Mouse (Mus musculus): ENCODE measurements around the gene 4931409K22Rik. TPM values are rescaled to one million over a fixed set of nuclear protein-coding genes. Genes with fewer than 3 reads are reported as not detected.

4931409K22Rik gene
- total RNA-seq, 2 experiments from 2014 or later, result not detected

DNA sequence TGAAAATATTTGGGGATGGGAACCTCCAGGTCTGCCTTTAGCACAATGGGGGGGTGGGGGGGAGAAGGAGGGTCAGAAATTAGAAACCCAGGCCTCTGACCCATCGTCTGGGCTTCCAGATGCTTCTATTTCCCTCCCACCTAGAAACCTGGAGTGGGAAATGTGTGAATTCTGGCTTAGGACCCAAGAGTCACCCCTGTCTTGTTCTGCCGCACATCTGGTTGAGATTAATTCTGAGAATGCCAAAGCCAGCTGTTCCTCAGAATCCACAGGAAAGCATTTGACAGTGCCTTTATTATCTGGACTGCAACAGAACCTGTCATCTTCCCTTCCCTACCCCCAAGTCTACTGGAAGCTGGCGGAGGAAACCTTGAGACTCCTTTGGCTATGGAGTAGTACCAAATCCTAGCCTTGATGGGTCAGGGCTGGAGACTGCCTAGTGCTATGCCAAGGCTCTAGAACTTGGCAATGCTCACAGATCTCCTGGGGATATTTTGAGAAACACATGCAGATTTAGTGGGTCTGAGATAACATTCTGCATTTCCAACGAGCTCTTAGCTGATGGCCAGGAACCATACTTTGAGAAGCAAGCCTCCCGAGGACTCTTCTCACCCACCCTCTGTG, 2.9 kb downstream of the 4931409K22Rik start:
- intact Hi-C loops (cut with DNase I), result no loop called here
- DNase-seq (ENCODE audit: extremely low spot score in 1 of 2, low spot score in 2 of 2), result no peak

DNA sequence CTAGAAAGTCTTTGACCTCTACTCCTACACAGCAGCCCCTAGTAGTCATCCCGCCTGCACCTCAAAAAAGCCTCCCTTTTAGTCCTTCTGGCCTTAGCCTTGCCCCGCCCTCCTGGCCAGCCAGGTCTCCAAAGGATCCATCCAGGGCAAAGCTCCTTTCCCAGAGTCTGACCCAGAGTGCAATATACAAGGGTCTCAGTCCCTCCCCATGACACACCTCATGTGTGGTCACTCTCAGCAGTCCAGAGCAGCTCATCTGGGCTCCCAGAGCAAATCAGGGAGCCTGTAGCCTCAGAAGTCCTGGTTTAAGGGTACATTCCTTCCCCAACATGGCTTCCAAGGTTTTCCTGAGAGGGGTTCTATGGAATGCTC, 5.3 kb downstream of the 4931409K22Rik start:
- no peak for DNase-seq (ENCODE audit: extremely low spot score in 1 of 2, low spot score in 2 of 2)
- intact Hi-C loops (cut with DNase I), result no loop called here

DNA sequence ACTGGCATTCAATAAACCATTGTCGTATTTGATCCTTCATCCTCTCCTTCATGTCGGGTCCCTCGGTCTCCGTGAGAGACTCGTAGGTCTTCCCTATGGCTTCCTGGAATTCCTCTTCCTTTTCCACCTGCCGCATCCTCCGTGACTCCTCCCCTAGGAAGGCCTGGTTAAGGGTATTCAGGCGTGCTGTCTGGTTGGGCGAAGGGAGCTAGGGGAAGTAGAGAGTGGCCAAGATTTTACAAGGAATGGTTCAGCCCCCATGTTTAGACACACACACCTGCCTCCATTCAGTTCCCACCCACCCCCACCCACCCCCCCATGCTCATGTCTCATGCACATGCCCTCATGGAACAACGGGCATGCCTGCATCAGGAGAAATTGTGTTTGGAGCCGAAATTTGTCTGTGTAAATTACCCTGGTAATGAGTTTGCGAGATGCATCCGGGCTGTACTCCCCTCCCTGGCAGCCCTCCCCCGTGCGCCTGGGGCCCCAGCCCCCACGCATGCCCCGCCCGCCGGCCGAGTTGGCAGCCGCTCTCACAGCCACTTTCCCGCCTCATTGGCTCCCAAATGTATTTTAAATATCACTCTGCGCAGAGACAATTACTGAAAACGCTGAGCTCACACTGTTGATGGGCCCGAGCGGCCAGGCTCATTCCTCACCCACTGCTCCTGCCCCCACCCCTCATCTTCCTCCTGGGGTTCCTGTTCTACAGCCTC, 5.9 kb downstream of the 4931409K22Rik start:
- intact Hi-C loops (cut with DNase I), result no loop called here

DNA sequence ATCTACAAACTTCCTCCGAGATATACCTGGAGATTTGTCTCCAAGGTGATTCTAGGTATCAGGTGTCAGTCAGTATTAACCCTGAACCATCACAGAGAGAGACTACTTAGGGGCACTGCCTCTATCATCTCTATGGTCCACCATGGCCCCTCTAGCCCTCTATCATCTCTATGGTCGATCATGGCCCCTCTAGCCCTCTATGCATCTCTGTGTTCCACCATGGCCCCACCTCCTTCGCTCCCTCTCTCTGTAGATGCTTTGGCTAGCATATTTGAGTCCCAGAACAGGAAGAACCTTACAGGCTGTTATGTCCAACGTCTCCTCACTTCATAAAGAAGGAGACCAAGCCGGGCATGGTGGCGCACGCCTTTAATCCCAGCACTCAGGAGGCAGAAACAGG, 14.0 kb downstream of the 4931409K22Rik start:
- intact Hi-C loops (cut with DNase I), result no loop called here
- no peak for DNase-seq (ENCODE audit: extremely low spot score in 1 of 2, low spot score in 2 of 2)

More for the DNA sequence above, 5.9 kb downstream of the 4931409K22Rik start:
- peak; percentile 58 to 78 for DNase-seq (ENCODE audit: extremely low spot score in 1 of 2, low spot score in 2 of 2)

DNA sequence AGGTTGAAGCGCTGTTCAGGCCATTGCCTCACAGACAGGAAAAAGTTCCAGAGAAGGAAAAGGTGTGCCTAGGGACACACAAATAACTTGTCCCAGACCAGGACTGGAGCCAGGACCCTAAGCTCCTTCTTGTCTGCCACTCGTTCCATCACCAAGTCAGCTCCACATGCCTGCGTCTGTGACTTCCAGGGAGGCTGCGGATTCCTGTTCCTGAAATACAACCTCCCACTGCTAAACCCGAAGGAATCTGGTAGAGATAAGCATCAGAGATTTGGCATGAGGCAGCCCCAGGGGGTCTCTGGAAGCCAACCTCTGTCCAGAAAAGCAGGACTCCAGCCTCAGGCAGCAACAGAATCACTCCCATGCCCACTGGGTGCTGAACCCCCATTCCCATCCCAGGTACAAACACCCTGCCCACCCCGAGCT, 15.5 kb downstream of the 4931409K22Rik start:
- no peak for DNase-seq (ENCODE audit: extremely low spot score in 1 of 2, low spot score in 2 of 2)

DNA sequence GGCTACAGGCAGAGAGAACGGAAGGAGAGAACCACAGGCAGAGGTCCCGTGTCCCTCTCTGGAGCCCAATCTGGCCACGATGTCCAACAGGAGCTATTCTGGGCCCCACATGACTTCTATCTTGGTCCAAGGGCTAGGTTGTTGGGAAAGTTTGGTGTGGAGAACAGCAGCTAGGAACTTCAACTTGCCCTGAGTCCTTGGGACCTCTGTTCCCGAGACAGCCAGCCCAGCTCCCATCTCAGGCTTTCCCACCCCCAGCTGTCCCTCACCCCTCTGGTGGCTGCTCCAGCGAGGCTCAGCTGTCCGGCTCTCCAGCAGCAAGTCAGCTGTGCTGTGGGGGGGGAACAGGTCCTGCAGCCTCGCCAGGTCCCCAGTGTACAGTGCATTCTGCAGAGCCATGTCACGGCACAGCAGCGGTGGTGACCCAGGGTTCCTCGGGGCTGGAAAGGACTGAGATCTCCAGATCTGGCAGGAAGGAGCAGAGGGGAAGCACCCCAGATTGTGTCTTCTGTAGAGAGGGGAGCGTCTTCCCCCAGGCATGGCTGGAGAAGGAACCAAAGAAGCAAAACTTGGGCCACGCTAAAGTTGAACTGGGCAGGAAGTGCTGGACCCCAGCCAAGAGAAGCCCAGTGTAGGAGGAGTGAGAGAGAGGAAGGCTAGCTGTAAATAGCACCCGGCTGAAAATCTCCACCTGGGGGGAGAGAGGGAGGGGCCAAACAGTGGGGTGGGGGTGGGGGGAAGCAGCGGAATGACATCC, 16.0 kb downstream of the 4931409K22Rik start, which contains the start of gene Asb10:
Gene Asb10, minus strand, starts transcription at position 592 of the 757 bp plus-strand sequence.
- intact Hi-C loops (cut with DNase I), result no loop called here
- peak; percentile 38 to 81 for DNase-seq (ENCODE audit: extremely low spot score in 1 of 2, low spot score in 2 of 2)

More for the DNA sequence above, 15.5 kb downstream of the 4931409K22Rik start:
- intact Hi-C loops (cut with DNase I), result no loop called here

DNA sequence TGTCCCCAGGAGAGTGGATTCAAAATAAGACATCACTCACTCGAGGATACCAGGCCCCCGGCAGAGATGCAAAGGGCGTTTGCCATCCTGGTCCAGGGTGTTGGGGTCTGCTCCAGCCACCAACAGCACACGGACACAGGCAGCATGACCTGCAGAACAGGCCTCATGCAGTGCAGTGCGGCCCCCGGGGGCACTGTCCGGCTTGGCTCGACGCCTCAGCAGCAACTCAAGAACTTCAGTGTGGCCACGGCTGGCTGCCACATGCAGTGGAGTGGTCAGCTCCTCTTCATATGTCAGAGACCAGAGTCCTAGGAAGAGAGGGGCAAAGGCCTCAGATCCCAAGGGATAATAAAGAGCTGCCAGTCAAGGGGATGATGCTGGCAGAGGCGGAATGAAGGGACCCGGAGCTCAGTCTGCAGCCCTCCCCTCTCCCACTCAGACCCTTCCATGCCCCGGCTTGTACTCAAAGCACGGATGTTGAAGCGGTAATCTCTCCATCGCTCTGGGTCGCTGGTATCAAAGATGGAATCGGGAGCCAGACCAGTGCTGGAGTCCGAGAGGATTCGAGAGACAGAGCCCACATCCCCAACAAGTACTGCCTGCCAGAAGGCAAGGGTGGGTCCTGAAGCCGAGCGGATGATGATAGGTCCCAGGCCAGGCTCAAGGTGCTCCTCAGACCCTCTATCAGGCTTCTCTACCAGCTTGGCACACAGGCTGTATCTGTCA, 16.9 kb downstream of the 4931409K22Rik start:
- DNase-seq (ENCODE audit: extremely low spot score in 1 of 2, low spot score in 2 of 2), result no peak
- intact Hi-C loops (cut with DNase I), result no loop called here

DNA sequence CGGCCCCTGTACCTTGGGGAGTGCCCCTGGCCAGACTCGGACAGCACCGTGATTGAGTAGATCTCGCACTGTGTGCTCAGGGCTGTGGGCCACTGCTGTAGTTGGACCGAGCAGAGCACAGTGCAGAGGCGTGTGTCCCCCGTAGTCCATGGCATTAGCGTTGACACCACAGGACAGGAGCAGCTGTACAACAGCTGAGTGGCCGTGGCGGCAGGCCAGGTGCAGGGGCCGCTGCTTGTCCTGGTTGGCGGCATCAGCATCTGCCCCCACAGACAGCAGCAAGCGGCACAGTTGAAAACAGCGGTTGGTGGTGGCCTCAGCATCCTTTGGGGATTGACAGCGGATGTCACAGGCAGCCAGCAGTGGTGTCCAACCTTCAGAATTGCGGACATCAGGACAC, 19.0 kb downstream of the 4931409K22Rik start:
- intact Hi-C loops (cut with DNase I), result no loop called here
- peak in 1 of 2 experiments; percentile 43 for DNase-seq (ENCODE audit: extremely low spot score in 1 of 2, low spot score in 2 of 2)

DNA sequence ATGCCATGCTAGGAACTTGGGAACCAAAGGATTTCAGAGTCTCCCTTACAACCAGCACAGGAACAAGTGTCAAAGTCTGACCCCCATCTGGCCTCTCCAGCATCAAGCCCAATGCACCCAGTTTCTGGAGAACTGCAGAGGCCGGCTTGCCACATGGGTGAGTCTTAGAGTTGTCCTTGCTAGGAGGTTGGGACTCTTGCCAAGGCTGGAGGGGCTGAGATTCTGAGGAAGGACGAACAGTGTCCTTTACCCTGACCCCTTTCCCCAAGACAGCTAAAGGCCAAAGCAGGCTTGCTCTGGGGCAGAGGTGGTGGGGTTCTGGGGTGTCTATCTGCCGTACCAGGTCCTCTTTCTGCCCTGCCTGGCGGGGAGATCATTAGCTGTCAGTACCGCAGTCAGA, 20.1 kb downstream of the 4931409K22Rik start:
- no peak for DNase-seq (ENCODE audit: extremely low spot score in 1 of 2, low spot score in 2 of 2)
- intact Hi-C loops (cut with DNase I), result no loop called here

DNA sequence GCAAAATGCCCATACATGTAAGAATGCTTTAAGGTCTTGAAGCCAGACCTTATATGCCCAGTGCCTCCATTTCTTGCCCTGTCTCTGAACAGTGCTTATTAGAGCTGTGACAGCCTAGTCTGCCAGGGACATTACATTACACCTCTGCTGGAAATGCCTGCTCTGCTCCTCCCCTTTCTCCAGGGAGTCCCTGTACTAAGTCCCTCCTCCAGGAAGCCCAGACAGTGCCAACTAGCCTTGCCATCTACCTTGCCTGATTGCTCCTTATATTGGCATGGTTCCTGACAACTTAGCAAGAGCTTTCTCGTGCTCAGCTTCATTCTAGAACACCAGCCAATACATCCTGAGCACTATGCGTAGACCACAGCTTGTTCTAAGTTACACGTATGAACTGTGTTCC, 20.9 kb downstream of the 4931409K22Rik start:
- intact Hi-C loops (cut with DNase I), result no loop called here
- DNase-seq (ENCODE audit: extremely low spot score in 1 of 2, low spot score in 2 of 2), result no peak

DNA sequence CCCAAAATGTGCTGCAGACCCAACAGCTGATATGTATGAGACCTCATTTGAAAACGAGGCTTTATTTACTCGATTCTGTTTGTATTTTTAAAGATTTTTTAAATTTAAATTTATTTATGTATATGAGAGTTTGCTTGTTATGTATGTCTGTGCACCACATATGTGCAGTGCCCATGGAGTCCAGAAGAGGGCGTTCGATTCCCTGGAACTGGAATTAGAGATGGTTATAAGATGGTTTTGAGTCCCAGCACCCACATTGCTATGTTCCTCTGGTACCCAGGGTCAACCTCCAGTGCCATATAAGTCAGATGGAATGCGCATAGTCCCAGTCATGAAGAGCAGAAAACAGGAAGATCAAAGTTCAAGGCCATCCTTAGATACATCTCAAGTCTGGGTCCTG, 22.3 kb downstream of the 4931409K22Rik start:
- DNase-seq (ENCODE audit: extremely low spot score in 1 of 2, low spot score in 2 of 2), result no peak
- intact Hi-C loops (cut with DNase I), result no loop called here

DNA sequence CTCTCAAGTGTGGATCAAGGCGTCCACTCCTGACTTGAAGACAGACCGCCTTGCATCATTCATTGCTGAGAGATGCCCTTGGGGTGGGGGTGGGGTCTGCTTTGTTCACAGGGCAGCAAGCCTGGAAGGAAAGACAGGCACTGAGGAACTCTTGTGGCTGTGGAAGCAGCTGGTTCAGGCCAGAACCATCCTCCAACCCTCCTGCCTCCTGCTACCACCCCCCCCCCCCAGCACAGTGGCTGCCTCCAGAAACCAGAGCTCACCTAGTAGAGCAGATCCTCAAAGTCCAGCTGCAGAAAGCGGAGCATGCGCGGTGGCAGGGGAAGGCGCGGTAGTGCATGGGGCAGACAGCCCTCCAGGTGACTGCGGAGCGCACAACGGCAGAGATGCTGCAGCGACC, 23.2 kb downstream of the 4931409K22Rik start:
- intact Hi-C loops (cut with DNase I), result no loop called here

DNA sequence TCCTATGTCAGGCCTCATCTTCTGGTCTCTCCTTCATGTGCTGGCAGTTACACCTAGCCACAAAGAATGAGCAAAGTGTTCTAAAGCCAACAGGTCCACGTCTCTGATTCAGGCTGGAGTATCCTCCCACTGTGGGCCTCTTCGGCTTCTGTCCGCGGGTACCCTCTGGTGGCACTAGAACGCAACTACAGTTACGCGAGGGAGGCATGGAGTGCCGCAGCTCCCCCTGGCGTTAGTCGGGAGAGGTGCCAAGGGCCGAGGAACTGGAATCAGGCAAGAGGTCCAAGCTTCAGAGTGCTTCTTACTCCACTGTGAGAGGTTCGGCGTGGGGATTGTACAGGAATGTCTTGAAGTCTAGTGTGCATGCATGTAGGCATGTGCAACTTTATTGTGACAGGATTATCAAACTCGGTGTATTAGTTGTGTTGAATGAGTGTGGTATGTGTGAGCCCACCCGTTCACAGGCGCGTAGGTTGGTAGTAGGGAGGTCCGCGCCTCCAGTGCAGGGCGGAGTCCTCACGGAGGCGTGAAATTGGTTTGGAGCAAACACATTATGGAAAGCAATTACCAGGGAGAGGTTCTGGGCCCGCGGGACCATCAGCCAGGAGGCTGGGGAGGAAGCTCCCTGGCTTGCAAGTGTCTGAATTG, 26.4 kb downstream of the 4931409K22Rik start:
- intact Hi-C loops (cut with DNase I), result no loop called here
- peak; percentile 85 to 89 for DNase-seq (ENCODE audit: extremely low spot score in 1 of 2, low spot score in 2 of 2)

More for the DNA sequence above, 23.2 kb downstream of the 4931409K22Rik start:
- no peak for DNase-seq (ENCODE audit: extremely low spot score in 1 of 2, low spot score in 2 of 2)

DNA sequence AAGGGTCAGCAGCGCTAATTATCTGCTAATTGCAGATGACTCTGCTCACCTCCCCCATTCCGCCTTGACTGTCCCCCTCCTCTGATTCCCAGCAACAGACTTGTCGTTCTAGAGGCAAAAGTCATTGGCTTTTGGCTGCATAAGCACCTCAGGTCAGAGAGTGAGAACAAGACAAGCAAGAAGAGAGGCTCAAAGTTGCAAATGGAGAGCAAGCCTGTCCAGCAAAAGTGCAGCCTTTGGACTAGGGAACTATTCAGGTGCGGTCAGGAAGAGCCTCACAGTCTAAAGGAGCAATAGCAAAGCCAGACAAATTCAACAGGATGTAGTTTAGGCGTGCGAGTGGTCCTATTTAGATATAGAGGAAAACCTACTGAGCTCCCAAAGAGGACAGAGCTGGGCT, 28.8 kb downstream of the 4931409K22Rik start:
- no peak for DNase-seq (ENCODE audit: extremely low spot score in 1 of 2, low spot score in 2 of 2)
- intact Hi-C loops (cut with DNase I), result no loop called here

DNA sequence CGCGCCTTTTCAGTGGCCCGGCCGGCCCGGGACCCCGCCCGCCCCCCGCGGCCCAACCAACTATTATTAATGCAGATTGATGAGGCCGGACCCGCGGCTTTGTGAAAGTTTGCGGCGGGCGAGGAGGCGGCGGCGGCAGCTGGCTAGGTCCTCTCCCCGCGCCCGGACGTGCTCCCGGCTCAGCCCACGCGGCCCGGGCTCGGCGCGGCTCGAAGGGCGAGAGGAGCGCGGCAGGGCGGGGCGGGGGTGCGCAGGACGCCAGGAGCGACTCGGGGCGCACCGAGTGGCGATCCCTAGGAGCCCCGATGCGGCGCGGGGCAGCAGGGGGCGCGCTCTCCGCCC, 29.7 kb downstream of the 4931409K22Rik start, which contains the start of gene Gbx1:
Gene Gbx1, minus strand, starts transcription at position 314 of the 342 bp plus-strand sequence.
- intact Hi-C loops (cut with DNase I), result no loop called here
- peak in 1 of 2 experiments; percentile 45 for DNase-seq (ENCODE audit: extremely low spot score in 1 of 2, low spot score in 2 of 2)

DNA sequence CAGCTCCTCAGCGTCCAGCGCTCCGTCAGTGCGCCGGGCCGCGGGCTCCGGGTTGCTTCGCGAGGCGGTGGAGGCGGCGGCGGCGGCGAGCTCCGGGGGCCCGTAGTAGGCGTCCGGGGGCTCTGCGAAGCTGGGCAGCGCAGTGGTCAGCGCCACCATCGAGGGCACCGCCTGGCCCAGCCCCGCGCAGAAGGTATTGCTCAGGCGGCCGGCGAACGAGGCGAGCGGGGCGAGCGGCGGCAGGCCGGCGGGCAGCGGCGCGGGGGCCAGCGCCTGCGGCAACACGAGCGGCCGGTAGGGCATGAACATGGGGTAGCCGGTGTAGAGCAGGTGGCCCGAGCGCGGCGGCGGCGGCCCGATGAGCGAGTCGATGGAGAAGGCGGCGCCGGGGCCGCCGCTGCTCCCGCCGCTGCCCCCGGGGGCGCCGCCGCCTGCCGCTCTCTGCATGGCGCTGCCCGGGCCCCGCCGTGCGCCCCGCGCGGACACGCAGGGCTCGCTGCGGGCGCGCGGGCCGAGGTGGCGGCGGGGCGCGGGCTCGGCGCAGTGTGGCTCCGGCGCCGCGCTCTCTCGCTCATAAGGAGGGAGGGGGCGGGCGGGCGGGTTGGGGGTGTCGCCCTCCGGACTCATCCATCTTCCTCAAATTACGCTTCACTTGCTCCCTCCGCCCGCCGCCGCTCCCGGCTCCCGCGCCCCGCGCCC, 30.3 kb downstream of the 4931409K22Rik start:
- DNase-seq (ENCODE audit: extremely low spot score in 1 of 2, low spot score in 2 of 2), result no peak
- intact Hi-C loops (cut with DNase I), result no loop called here

DNA sequence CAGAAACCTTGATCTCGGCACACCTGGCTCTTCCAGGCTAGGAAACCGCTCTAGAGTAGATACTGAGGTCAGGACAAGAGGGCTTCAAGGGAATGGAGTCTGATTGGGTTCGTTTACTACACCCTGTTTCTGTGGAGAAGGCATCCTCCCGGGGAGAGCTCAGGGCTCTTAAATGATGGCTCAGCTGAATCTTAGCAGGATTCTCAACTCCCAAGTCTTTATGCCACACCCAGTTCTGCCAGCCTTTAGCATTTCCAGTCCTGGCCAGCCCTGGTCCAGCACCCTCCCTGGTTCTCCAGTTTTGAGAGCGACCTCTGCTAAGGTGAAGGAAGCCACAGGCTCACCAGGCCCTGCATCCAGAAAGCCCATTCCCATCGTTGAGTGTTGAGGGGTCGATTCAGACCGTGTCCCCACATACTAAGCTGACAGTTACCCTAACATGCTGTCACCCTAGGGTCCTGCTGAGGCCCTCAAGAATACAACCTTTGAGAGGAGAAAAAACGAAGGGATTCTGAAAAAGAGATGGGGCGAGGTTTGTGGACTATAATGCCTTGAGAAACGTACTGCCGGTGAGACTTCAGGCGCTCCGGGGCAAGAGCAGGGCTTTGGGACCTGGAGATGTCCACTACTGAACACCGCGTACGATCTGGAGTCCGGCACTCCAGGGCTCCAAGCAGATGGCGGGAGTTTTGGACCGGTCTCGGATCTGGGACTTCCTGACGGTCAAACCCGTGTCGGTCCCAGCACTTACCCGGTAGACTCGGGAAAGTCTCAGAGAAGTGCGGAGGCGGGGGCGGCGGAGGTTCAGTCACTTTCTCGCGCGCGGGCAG, 31.0 kb downstream of the 4931409K22Rik start:
- intact Hi-C loops (cut with DNase I), result no loop called here
- no peak for DNase-seq (ENCODE audit: extremely low spot score in 1 of 2, low spot score in 2 of 2)

All from left cerebral cortex, postnatal 10 days (tissue).